29 mouse cellular contexts compared by ENCODE assay signal in the genomic region with DNA sequence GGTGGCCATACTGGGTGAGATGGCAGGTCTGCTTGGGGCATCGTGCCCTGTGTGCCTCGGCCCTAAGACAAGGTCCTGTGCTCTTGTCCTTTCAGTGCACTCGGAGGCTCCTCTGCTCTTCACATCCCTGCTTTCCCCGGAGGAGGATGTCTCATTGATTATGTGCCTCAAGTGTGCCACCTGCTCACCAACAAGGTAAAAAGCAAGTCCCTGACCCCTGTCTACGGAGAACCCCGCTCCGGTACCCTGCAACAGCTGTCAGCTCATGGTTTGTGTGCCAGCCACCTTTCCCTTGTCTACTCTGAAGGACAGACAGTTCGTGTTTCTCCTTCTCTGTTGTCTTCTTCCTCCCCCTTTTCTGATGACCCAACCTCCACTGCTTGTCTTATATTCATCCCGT.
A peak's percentile ranks its signal among the peaks of the same experiment; 100 is the strongest.
DNase-seq lines count a peak whose midpoint lies in the region; ATAC-seq and TF ChIP-seq lines count a peak whose summit lies in the region.
"Had no signal": no experiment of that assay in that cellular context is flagged by ENCODE, and none has a peak within 500 bp of the region (broad histone marks: within the 10 kb centered on the region; RNA-seq: fewer than 3 reads in every experiment).

No protein-coding gene starts in this region.

- ATAC-seq in midbrain, postnatal 0 days (ENCODE audit: low FRiP score), result no peak
- no peak for ATAC-seq in inflammation-experienced regulatory T-cells, adult 6 months
- ATAC-seq: forebrain, embryonic 13.5 days; forebrain, embryonic 16.5 days; hindbrain, embryonic 16.5 days; intestine, embryonic 16.5 days; Patski had no signal

- DNase-seq in adrenal gland, adult 2 months, result peak; percentile 51
- DNase-seq in adrenal gland, postnatal 4 days (ENCODE audit: low spot score in 2 of 2), result no peak
- no peak for DNase-seq in layer of hippocampus, adult 2 months (ENCODE audit: low spot score in 2 of 2)
- DNase-seq in layer of hippocampus, postnatal 25 days (ENCODE audit: extremely low spot score in 1 of 2, low spot score in 1 of 2), result no peak
- peak; percentile 35 for DNase-seq in adrenal gland, adult 8-10 months
- peak; percentile 17 for DNase-seq in adrenal gland, postnatal 14 days
- no peak for DNase-seq in midbrain, postnatal 0 days (ENCODE audit: low spot score)
- DNase-seq: B cell, adult 2 months; cerebellum, adult 11-12 months; cerebellum, adult 8-10 months; cerebellum, postnatal 10 days; cerebellum, postnatal 36 days; embryo, embryonic 11 days; gastrocnemius, postnatal 10 days; heart, adult 18-20 months; kidney, adult 18-20 months had no signal

- no peak overlapping the region for H3K4me3 ChIP-seq in layer of hippocampus, adult 2 months
- no peak overlapping the region for H3K4me3 ChIP-seq in midbrain, postnatal 0 days (ENCODE audit: low read depth, low read length)
- H3K4me3 ChIP-seq: embryonic facial prominence, embryonic 10.5 days; embryonic facial prominence, embryonic 13.5 days; forebrain, embryonic 10.5 days; forebrain, embryonic 13.5 days; hindbrain, embryonic 10.5 days; hindbrain, embryonic 13.5 days had no signal

- H3K36me3 ChIP-seq in midbrain, postnatal 0 days (ENCODE audit: insufficient read depth, low read length), result no peaks in the 10 kb centered on the region
- H3K36me3 ChIP-seq: embryonic facial prominence, embryonic 10.5 days; embryonic facial prominence, embryonic 13.5 days; forebrain, embryonic 10.5 days; hindbrain, embryonic 10.5 days; hindbrain, embryonic 13.5 days had no signal

- 93% methylated on average over 9 of the region's 9 CpGs for WGBS in midbrain, postnatal 0 days

- no peak overlapping the region for H3K9ac ChIP-seq in midbrain, postnatal 0 days (replicated peaks; ENCODE audit: low read length, poor library complexity, severe bottlenecking)
- H3K9ac ChIP-seq: embryonic facial prominence, embryonic 13.5 days; forebrain, embryonic 13.5 days; hindbrain, embryonic 13.5 days had no signal

- no peaks in the 10 kb centered on the region for H3K9me3 ChIP-seq in midbrain, postnatal 0 days (ENCODE audit: low read length)
- H3K9me3 ChIP-seq: embryonic facial prominence, embryonic 10.5 days; embryonic facial prominence, embryonic 13.5 days; forebrain, embryonic 10.5 days; forebrain, embryonic 13.5 days; G1E; hindbrain, embryonic 10.5 days; hindbrain, embryonic 13.5 days had no signal

- H3K4me1 ChIP-seq in midbrain, postnatal 0 days (ENCODE audit: insufficient read depth, low read length), result no peaks in the 10 kb centered on the region
- H3K4me1 ChIP-seq: forebrain, embryonic 10.5 days; forebrain, embryonic 13.5 days; hindbrain, embryonic 10.5 days; hindbrain, embryonic 13.5 days had no signal

- no peak overlapping the region for H3K4me2 ChIP-seq in midbrain, postnatal 0 days (ENCODE audit: low read depth, low read length, poor library complexity, severe bottlenecking)
- H3K4me2 ChIP-seq: embryonic facial prominence, embryonic 13.5 days; forebrain, embryonic 13.5 days; hindbrain, embryonic 13.5 days had no signal

- TF ChIP-seq CTCF in layer of hippocampus, adult 2 months (conservative IDR thresholded peaks at IDR 0.05), result no peak
- TF ChIP-seq CTCF in midbrain, postnatal 0 days (IDR thresholded peaks at IDR 0.05), result no peak

- H3K27ac ChIP-seq in layer of hippocampus, adult 2 months, result peak overlapping the region; percentile 44; the same call in 1 of the 2 replicates
- no peak overlapping the region for H3K27ac ChIP-seq in midbrain, postnatal 0 days (ENCODE audit: low read depth, low read length)
- H3K27ac ChIP-seq: embryonic facial prominence, embryonic 10.5 days; embryonic facial prominence, embryonic 13.5 days; forebrain, embryonic 10.5 days; forebrain, embryonic 13.5 days; hindbrain, embryonic 10.5 days; hindbrain, embryonic 13.5 days had no signal

- no peaks in the 10 kb centered on the region for H3K27me3 ChIP-seq in midbrain, postnatal 0 days (ENCODE audit: insufficient read depth, low read length)
- H3K27me3 ChIP-seq: CH12.LX; embryonic facial prominence, embryonic 13.5 days; forebrain, embryonic 13.5 days; hindbrain, embryonic 13.5 days; Patski had no signal

Comparison
In these comparisons a context has a peak if more than half of its experiments do, and no peak if none do; other contexts are left out.
1. DNase-seq: peak in adrenal gland, adult 2 months (single experiment), adrenal gland, adult 8-10 months (single experiment) and adrenal gland, postnatal 14 days (single experiment); none in adrenal gland, postnatal 4 days (0 of 2), layer of hippocampus, adult 2 months (0 of 2), layer of hippocampus, postnatal 25 days (0 of 2) and midbrain, postnatal 0 days (single experiment).